Mouse (Mus musculus) CH12.LX (cell line): ENCODE data around the gene Emp1.

Experiments
- CHD2 ChIP-seq: IDR thresholded peaks from 2 replicates; pipeline ENCODE4 v1.6.1; 2011; ENCODE audit warnings: low read length, improper control_type of control experiment
- CTCF ChIP-seq, 2 experiments: IDR thresholded peaks in 1 of 2; conservative IDR thresholded peaks in 1 of 2; 2 replicates each; pipeline ENCODE4 v1.5.1; 2011 to 2012; ENCODE audit warnings: low read depth in 2 of 2, low read length in 2 of 2, improper control_type of control experiment in 1 of 2, inconsistent platforms in 1 of 2, mild to moderate bottlenecking in 1 of 2, moderate library complexity in 1 of 2
- EP300 ChIP-seq: IDR thresholded peaks from 2 replicates; pipeline ENCODE4 v1.6.1; 2011; ENCODE audit warnings: low read length, improper control_type of control experiment
- GABPA ChIP-seq: IDR thresholded peaks from 2 replicates; pipeline ENCODE4 v1.6.1; 2012; ENCODE audit warnings: low read depth, low read length, improper control_type of control experiment, inconsistent platforms; ENCODE audit not compliant: insufficient replicate concordance
- IRF4 ChIP-seq: IDR thresholded peaks from 2 replicates; pipeline ENCODE4 v1.6.1; 2014; ENCODE audit warnings: low read depth, mild to moderate bottlenecking, inconsistent platforms, low read length, improper control_type of control experiment
- MAX ChIP-seq: IDR thresholded peaks from 2 replicates; pipeline ENCODE4 v1.6.1; 2011; ENCODE audit warnings: low read length, improper control_type of control experiment
- POLR2A ChIP-seq: IDR thresholded peaks from 2 replicates; pipeline ENCODE4 v1.6.1; 2011; ENCODE audit warnings: low read depth, mild to moderate bottlenecking, improper control_type of control experiment, low read length
- TCF12 ChIP-seq: IDR thresholded peaks from 2 replicates; pipeline ENCODE4 v1.6.1; 2014; ENCODE audit warnings: low read depth, mild to moderate bottlenecking, inconsistent platforms, low read length, improper control_type of control experiment
- ZMIZ1 ChIP-seq: IDR thresholded peaks from 2 replicates; pipeline ENCODE4 v1.6.1; 2012; ENCODE audit warnings: low read depth, mild to moderate bottlenecking, inconsistent platforms, low read length, improper control_type of control experiment

- TF ChIP-seq IRF4 (no peak), CTCF (conservative IDR thresholded peaks at IDR 0.05 in 1 of 2, IDR thresholded peaks at IDR 0.05 in 1 of 2; ENCODE audit: low read depth in 2 of 2, low read length in 2 of 2) (no peak), ZMIZ1 (no peak), CHD2 (no peak), TCF12 (no peak), POLR2A (no peak), MAX (no peak), GABPA (no peak), EP300 (no peak)
These were observed 13.9 kb downstream of the Emp1 start for GRCm38 (mm10) chr6:135376248-135376647.
